Mouse (Mus musculus) gonadal fat pad, adult 2 months (tissue): Measurements from ENCODE around the gene Cradd. TPM values are rescaled to one million over a fixed set of nuclear protein-coding genes. Genes with fewer than 3 reads are reported as not detected.

Source experiments
- DNase-seq: peaks from one replicate; pipeline ENCODE4 v3.0.0-alpha.2; 2012; ENCODE audit warnings: low read depth
- polyA plus RNA-seq: library from polyadenylated mRNA; depleted of rRNA; stranded (reverse); fragments of >200 nt; gene quantifications from 2 replicates; pipeline ENCODE4 v1.2.3, GENCODE M21; 2012

The Cradd gene
- polyA plus RNA-seq, 1 experiment = 17.1 TPM

DNA sequence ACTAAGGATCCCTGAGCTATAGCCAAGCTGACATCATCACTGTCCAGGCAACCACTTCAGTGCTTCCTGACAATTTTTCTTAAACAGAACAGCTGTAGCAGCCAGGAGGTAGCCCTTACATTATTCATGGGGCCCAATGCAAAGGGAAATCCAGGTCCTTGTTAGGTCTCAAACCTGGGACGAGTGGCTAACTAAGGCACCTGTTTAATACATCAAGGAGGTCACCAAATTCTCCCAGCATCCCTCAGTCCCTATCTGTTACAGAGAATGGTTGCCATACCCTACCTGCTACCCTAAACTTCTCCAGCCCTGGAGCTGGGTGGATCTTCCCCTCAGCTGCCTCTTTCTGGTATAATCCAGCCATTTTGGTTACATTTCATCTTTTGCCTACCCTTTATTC lies 10.9 kb upstream of the Cradd start:
- no peak for DNase-seq

DNA sequence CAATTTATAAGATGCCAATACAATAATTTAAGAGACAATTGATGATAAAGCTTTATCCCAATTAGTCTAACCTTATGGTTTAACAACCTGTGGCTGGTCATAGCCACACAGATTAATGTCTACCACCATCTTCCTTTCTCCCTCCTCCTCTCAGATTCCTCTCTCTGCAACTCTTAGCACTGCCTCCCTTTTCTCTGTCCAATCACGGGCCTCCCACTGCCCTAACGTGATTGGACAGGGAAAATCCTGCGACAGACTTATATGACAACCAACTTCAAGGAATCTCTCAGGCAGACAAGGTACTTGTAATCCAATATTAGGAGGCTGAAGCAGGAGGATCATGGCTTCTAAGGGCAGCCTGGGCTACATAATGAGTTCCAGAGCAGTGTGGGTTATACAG lies 8.7 kb upstream of the Cradd start:
- no peak for DNase-seq

- DNase-seq = no peak
These were observed 6.7 kb upstream of the Cradd start for GRCm38 (mm10) chr10:95330375-95331363.

- DNase-seq = no peak
These were observed 6.0 kb upstream of the Cradd start for GRCm38 (mm10) chr10:95329884-95330283.

DNA sequence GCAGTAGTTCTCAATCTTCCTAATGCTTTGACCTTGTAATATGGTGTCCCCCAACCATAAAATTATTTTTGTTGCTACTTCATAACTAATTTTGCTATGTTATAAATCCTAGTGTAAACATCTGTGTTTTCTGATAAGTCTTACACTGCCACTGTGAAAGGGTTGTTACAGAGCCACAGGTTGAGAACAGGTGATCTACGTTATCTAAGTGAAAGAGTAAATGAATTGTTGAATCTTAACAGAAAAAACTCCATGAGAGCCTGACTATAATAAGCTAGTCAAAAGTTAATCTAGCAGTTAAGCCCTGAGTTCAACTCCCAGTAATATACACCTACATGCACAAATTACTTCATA lies 322 bp upstream of the Cradd start:
- no peak for DNase-seq

- DNase-seq = no peak
These were observed 1.6 kb downstream of the Cradd start for GRCm38 (mm10) chr10:95322076-95323070.

DNA sequence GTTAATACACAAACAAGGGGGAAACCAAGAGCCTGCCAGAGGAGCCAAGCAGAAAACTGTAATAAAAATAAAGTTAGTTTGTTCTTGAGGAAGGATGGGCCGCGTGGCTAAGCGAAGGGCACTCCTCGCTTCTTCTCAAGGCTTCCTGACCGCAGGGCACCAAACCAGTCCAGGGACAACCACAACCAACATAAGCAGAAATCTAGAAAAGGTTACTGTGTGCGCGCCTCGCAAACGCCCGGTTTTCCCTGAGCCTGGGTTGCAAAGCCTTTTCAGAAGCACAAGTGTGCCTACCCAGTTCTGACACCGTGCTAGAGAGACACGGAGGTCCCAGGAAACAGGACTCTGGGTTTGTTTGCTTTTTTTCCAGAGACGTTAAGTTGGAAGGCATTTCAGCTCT lies 4.9 kb downstream of the Cradd start:
- DNase-seq = no peak

DNA sequence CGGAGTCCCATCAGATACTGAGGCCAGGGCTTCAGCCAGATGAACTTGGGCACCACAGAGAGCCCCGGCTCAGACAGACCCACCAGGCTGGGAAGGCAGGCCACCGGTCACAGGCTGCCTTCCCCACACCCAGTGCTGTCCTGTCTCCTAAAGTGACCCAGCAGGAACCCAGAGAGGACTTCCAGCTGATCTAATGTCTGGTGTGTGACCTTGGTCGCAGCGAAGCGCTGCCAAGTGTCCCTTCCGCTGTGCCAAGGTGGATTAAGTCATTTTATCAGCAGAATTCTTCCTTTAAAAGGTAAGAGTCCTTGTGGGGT lies 5.6 kb downstream of the Cradd start:
- DNase-seq = no peak

GRCm38 (mm10) chr10:95317581-95318391 lies 6.1 kb downstream of the Cradd start:
- DNase-seq = no peak

DNA sequence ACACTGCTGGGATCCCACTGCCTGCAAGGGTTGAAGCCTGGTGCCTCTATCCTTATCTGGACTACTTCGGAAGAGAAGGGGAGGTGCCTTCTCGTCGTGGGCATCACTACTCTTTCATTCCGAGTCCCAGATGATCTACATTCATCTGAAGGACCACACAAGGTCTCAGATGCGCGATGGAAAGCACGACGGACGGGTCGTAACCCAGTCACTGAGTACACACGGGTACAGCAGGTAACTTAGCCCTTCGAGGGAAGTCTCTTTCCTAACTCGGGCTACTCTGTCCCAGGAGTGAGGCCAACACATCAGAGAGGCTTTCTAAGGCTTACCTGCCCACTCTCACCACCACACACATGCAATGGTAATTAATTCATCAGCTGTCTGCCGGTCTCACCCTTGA lies 6.8 kb downstream of the Cradd start:
- DNase-seq = no peak

GRCm38 (mm10) chr10:95316675-95317074 lies 7.3 kb downstream of the Cradd start:
- DNase-seq = no peak

DNA sequence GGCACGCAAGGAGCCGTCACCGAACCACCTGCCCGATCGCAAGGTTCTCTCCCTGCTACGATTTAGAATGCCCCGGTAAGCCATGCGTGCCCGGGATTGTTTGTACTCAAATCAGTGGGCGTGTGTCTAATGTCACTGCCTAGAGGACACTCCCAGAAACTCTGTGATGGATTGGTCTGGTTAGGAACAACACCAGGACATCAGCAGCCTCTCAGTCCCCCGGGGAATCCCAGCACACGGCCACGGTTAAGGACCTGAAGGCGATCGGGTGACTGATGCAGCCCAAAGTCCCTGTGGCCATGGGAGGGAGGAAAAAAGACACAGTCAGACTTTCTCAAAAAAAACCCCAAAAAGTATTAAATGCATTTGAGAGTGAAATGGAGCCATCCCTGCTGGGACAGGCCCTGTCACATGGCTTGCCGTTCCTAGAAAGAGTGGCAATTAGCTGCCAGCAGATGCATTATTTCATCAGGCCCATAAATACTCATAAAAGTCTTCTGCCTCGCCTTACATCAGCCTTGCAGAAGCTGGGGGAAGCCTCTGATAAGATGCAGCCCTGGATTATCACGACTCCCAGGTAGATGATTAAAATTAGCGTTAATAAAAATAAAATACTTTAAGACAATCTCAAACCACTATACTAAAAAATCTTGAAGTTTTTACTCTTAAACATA lies 8.0 kb downstream of the Cradd start:
- no peak for DNase-seq

GRCm38 (mm10) chr10:95315321-95315720 lies 8.6 kb downstream of the Cradd start:
- DNase-seq = no peak

GRCm38 (mm10) chr10:95314019-95314418 lies 9.9 kb downstream of the Cradd start:
- no peak for DNase-seq

- DNase-seq = no peak
These were observed 10.4 kb downstream of the Cradd start for GRCm38 (mm10) chr10:95313524-95313923.

DNA sequence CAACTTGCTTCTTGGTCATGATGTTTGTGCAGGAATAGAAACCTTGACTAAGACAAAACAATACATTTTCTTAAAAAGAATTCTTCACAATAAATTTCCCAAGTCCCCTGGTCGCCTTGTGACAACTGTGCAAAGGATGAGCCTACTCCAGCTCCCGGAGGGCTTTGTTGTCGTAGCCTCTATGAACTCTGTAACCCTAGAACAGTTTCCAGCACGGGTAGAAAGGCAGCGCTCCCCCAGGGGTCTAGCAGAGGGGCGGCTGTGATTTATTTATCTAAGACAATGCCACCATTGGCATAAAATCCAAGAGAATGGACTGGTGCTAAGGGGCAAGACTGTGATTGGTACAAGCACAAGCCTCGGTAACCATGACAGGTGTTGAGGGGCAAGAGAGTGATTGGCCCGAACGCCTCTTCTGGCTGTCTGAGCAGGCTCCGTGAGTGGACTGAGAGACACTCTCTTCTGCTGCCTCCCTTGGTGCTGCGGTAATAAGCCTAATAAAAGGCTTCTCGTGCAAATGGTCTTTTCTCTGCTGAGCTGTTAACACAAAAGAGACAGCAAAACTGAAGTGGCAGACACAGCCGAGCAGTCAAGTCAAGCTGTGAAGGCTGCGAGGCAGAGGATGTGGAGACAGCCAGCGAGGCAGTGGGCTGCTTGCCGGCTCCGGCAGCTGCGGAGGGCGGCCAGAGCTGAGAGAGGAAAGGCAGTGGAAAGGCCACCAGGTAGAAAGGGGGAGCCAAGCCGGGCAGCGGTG lies 13.1 kb downstream of the Cradd start:
- no peak for DNase-seq

DNA sequence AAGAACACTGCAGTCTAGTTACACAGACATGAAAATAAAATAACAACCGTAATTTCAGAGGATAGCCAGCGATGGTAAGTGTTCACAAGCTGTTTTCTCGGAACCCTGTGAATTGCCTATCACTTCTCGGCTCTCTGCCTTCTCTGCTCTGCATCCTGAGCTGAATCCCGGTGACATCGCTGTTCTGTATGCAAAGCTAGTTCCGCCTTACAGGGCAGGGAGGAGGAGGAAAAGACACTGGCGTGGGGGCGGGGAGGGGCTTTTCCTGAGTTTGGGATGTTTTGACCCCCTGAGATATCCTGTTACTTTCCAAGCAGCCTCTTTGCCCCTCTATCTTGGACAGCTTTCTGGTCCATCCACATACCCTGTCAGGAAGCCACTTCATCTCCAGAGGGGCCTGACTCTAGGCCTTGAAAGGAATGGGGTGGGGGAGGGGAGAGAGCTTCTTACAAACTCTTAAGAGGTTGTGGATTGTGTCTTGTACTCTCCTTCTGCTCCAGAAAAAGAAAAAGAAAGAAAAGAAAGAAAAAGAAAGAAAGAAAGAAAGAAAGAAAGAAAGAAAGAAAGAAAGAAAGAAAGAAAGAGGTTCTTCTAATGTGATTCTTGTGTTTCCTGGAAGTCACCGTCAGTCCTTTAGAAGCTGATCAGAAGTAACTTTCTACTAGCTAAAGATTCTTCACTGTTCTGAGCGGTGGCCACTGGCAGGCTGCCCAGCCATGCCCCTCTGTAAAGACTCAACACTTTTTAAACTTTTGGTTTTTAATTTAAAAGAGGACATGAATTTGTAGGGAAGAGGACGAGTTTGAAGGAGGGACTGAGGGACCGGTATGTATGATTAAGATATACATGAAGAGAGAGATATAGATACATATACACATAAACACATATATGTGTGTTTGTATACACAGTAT lies 14.3 kb downstream of the Cradd start:
- no peak for DNase-seq

GRCm38 (mm10) chr10:95308991-95309390 lies 14.9 kb downstream of the Cradd start:
- no peak for DNase-seq

GRCm38 (mm10) chr10:95307916-95308315 lies 16.0 kb downstream of the Cradd start:
- no peak for DNase-seq
